Mouse (Mus musculus) olfactory bulb, adult 2 months (tissue): ENCODE data around the gene Med16. TPM values are rescaled to one million over a fixed set of nuclear protein-coding genes. Genes with fewer than 3 reads are reported as not detected.

Experiments used
- H3K27ac ChIP-seq: fragments of 200-500 bp; 2 replicates; pipeline ENCODE4 v1.5.1; 2012; ENCODE audit warnings: low read depth, low read length; ENCODE audit not compliant: insufficient read depth
- H3K4me1 ChIP-seq: fragments of 200-500 bp; 2 replicates; pipeline ENCODE4 v1.6.1; 2012; ENCODE audit warnings: low read length; ENCODE audit not compliant: control insufficient read depth, insufficient read depth
- H3K4me3 ChIP-seq: fragments of 200-500 bp; 2 replicates; pipeline ENCODE4 v1.5.1; 2012; ENCODE audit warnings: mild to moderate bottlenecking, low read depth, low read length, moderate library complexity; ENCODE audit not compliant: insufficient read depth
- CTCF ChIP-seq: fragments of 200-500 bp; IDR thresholded peaks from 2 replicates; pipeline ENCODE4 v1.5.1; 2012; ENCODE audit warnings: low read depth, mild to moderate bottlenecking, low read length, moderate library complexity; ENCODE audit not compliant: insufficient read depth
- POLR2A ChIP-seq: fragments of 200-500 bp; IDR thresholded peaks from 2 replicates; pipeline ENCODE4 v1.6.1; 2012; ENCODE audit warnings: mild to moderate bottlenecking, low read depth, low read length, moderate library complexity; ENCODE audit not compliant: insufficient read depth
- WGBS: fragments of 180-500 bp; shearing (Covaris S2); methylation state at CpG from one replicate; pipeline ENCODE4 v1.1.7; 2018; 5-methylcytosine and 5-hydroxymethylcytosine counted together
- polyA plus RNA-seq: library from polyadenylated mRNA; stranded (reverse); fragments of >200 nt; gene quantifications from 2 replicates; pipeline ENCODE4 v1.2.4, GENCODE M21; 2012; ENCODE audit warnings: low replicate concordance; ENCODE audit not compliant: missing spikeins, insufficient read depth, insufficient read length

Med16 gene
- polyA plus RNA-seq, 1 experiment, result not detected

DNA sequence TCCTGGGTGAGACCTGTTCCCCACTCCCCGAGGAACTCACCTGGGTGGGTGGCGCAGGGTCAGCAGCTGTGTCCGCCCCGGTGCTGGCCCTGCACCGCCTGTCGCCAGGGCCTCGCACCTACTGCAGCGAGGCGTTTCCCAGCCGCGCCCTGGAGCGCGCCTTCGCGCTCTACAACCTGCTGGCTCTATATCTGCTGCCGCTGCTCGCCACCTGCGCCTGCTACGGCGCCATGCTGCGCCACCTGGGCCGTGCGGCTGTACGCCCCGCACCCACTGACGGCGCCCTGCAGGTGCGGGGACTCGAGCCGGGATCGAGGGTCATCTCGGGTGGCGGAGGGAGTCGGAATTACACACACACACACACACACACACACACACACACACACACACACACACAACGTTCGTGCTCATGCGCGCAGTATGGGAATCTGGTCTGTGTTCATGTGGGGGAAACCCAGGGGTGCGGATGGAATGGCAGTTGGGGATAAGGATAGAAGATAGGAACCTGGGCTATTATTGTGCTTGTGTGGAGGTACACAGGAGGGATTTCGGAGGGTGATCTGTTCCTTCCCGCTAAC is 12.3 kb upstream of the Med16 start, which contains the start of gene R3hdm4:
R3hdm4 (minus strand) TSS at position 251 of the 578 bp plus-strand sequence.
- Histone ChIP-seq H3K4me1 (peaks cover 37% of the 10 kb centered on the region), H3K4me3 (peak within 1 kb of the TSS; percentile 41), H3K27ac (no peak within 1 kb of the TSS)
- TF ChIP-seq POLR2A (no peak), CTCF (no peak)
- WGBS, result 11% methylated on average over 41 of the region's 41 CpGs

DNA sequence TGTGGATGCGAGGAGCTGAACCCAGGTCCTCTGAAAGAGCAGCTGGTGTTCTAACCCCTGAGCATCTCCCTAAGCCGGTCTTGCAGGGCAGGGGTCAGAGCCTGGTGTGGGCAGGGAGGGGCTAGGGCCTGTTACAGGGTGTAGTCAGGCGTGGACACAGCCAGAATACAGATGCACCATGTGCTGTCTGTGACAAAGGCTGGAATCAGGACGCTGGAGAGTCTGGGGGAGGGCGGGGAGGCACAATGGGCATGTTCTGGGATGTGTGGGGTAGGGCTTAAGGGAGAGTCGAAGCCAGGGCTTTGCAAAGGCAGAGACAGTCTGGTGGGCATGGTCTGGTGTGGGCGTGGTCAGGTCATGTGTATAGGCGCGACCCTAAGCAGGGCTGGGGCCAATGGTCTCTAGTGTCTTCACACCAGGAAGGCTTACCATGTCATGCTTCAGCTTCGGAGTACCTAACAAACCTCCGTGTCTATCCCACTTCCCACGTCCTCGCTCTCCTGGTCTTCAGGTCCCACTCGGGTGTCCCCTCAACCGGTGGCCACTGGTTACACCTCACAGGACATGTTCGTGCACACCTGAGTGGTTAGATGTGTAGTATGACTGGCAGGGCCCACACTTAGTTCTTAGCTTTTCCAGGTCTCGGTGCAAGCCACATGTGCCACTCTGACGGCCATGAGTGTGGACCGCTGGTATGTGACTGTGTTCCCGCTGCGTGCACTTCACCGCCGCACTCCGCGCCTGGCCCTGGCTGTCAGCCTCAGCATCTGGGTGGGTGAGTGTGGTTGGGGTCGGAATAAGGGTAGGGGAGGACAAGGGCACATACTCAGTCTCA is 11.6 kb upstream of the Med16 start:
- WGBS, result 29% methylated on average over 26 of the region's 26 CpGs
- no peak overlapping the region for H3K27ac ChIP-seq
- no peak for TF ChIP-seq CTCF
- no peak for TF ChIP-seq POLR2A
- H3K4me1 ChIP-seq, result peaks cover 40% of the 10 kb centered on the region
- no peak overlapping the region for H3K4me3 ChIP-seq

DNA sequence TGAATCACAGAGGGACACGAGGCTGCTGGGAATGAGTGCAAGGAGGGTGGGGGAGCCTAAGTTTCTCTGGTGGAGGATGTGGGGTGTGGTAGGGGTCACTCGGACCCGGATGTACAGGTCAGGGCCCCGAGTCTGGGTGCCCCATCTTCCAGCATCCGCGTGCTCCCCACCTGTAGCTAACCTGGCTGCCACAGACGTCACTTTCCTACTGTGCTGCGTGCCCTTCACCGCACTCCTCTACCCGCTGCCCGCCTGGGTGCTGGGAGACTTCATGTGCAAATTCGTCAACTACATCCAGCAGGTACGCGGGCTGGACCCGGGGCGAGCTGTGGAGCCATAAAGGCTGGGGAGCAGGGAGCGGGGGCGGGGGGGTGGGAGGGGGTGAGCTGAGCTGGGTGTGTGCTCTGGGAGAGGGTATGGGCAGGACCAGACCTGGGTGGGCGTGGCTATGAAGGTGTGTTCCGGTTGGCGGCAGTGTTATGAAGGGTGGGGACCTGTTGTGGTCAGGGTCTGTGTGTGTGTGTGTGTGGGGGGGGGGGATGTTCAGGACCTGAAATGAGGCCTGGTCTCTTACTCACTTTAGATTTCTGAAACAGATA is 10.6 kb upstream of the Med16 start:
- no peak overlapping the region for H3K27ac ChIP-seq
- TF ChIP-seq CTCF (no peak), POLR2A (no peak)
- 24% methylated on average over 21 of the region's 21 CpGs for WGBS
- H3K4me3 ChIP-seq, result no peak overlapping the region
- H3K4me1 ChIP-seq, result peaks cover 47% of the 10 kb centered on the region

DNA sequence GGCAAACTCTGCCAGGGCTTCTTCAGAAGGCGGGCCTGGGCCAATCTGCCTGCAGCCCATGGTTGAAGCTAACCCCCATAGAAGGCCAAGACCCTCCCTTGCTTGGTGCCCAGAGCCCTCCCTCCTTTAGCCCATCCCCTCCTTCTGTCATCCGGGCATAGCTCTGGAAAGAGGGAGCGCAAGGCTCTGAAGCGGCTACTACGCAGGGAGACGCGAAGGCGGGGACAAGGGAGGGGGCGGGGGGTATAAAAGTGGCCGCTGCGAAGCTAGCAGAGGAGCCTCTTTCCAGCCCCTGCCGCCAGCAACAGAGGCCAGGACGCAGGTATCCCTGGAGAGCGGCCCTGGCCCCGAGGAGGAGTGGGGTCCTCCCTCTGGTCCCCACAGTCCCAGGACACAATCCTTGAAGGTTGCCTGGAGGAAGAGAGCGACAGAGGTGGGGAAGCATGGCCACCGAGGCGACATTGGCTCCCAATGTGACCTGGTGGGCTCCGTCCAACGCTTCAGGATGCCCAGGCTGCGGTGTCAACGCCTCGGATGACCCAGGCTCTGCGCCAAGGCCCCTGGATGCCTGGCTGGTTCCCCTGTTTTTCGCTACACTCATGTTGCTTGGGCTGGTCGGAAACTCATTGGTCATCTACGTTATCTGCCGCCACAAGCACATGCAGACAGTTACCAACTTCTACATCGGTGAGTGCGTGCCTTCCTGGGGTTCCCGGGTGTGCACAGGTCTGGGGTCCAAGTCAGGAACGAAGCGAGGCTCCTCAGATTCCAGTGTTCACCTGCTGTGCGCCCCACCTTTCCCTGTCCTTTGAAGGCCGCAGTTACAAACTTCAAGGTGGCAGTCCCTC is 9.7 kb upstream of the Med16 start:
- peak overlapping the region; percentile 1 for H3K4me3 ChIP-seq
- 23% methylated on average over 35 of the region's 35 CpGs for WGBS

DNA sequence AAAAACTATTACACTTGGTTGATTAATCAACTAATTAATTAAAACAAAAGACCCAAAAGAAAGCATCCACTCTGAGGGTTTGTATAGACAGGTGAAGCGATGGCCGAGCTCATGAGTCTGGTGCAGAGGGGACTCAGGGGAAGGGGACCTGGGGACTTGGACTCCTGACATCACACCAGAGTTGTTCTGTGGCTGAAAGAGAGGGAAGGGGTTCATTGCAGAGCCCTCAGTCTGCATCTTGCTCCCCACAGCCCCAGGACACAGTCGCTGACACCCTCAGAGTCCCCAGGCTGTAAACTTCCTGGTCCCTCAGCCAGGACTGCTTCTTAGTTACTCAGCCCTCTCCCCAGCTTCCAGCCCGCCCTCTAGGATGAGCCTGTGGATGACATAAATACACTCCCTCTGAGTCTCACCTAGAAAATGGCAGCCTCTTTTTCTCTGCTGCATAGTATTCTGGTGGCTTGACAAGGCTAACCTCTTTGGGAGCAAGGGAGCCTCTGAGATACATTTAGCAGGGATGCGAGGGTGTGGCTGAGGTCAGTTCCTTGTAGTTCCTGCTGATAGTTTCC is 8.9 kb upstream of the Med16 start:
- Histone ChIP-seq H3K27ac (no peak overlapping the region), H3K4me1 (peaks cover 54% of the 10 kb centered on the region), H3K4me3 (no peak overlapping the region)
- 61% methylated on average over 5 of the region's 5 CpGs for WGBS
- TF ChIP-seq CTCF (no peak), POLR2A (no peak)

More for the DNA sequence above, 9.7 kb upstream of the Med16 start:
- TF ChIP-seq CTCF, result no peak
- no peak for TF ChIP-seq POLR2A
- Histone ChIP-seq H3K27ac (no peak overlapping the region), H3K4me1 (peaks cover 53% of the 10 kb centered on the region)

DNA sequence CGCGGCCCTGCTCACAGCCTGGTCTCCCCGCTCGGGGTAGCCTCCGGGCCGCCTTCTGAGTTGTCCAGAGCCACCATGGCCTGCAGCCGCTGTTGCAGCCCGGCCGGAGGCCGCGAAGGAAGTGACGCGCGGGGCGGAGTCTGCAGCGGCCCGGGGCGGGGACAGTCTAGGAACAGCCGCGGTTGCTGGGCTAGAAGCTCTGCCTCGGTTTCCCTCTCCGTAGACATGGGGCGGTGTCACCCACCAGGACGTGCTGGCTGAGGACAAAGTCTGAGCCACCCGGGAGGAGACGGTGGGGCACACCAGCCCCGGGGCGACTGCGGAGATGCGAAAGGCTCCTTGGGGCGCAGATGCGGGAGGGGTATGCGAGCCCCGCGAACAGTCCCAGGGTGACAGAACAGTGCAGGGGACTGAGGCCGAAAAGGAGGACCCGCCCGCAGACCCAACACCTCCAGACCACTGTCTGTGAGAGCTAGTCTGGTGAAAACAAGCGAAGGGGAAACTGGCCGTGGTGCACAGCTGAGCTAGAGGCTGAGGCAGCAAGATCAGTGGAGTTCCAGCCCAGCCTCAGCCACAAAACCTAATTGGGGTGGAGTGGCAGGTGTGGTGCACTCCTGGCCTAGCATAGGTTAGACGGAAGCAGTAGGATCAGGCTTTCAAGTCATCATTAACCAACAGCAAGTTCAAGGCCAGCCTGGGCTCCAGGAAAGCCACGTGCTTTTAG is 8.2 kb upstream of the Med16 start, which contains the start of gene Kiss1r:
Kiss1r (plus strand) TSS at position 164 of the 724 bp plus-strand sequence.
- WGBS, result 2% methylated on average over 42 of the region's 42 CpGs
- peak within 1 kb of the TSS; percentile 86 for H3K4me3 ChIP-seq
- H3K4me1 ChIP-seq, result peaks cover 60% of the 10 kb centered on the region
- TF ChIP-seq CTCF, result no peak
- peak; percentile 94 for TF ChIP-seq POLR2A
- peak within 1 kb of the TSS; percentile 83 for H3K27ac ChIP-seq

DNA sequence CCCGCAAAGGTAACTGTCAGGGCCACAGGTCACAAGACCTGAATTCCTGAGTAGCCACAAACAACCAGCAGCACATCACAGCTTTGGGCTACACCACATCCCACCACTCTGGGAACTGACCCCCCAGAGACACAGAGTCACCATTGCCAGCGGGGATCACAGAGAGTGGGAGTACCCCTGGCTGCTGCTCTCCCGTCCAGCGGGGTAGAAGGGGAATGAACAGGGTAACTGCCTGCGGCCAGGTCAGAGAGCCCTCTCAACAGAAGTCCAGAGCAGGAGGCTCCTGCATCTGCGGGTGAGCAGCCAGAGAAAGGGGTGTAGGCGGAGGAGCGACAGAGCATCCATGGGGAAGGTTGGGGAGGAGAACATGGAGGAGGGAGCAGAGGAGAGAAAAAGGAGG is 7.4 kb upstream of the Med16 start:
- Histone ChIP-seq H3K4me1 (peaks cover 55% of the 10 kb centered on the region), H3K27ac (peak overlapping the region; percentile 83), H3K4me3 (peak overlapping the region; percentile 86)
- 4% methylated on average over 8 of the region's 8 CpGs for WGBS
- TF ChIP-seq POLR2A (no peak), CTCF (no peak)
